Mouse (Mus musculus): ENCODE measurements around the gene Arrdc2.

- TF ChIP-seq CTCF (IDR thresholded peaks at IDR 0.05; ENCODE audit: insufficient read depth, low read length) (no peak), POLR2A (IDR thresholded peaks at IDR 0.05; ENCODE audit: borderline replicate concordance, extremely low read depth, low read depth, low read length) (no peak)
These were observed 26.6 kb downstream of the Arrdc2 start for GRCm38 (mm10) chr8:70812885-70813284.
